In the genomic region with DNA sequence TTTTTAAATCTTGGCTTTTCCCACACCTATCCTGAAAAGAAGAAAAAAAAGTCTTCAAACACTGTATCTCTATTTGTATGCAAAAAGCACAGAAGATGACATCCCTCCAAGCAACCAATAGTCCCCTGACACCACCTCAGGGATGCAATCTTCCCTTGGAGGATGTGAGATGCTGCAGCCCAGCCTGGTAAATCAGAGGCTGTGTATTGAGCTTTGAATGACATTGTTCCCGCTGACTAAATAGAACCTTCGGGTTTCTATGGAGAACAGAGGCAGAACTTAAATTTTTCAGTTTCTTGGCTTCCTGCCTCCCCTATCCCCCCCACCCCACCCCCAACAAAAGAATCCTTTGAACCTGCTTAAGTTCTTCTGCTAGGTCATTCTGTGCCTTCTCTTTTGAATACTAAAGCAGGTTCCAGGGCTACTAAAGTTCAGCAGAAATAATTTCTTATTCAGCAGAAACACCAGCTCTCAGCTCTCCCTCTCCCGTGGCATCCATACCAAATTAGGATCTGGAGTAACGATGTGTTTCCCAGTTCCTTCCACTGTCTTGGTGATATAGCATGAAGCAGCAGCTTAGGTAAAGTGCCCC, we compare ENCODE assay signal across 26 mouse cellular contexts. TPM values are rescaled to one million over a fixed set of nuclear protein-coding genes. Genes with fewer than 3 reads are reported as not detected.
DNase-seq lines count a peak whose midpoint lies in the region; ATAC-seq and TF ChIP-seq lines count a peak whose summit lies in the region.
"Had no signal": no experiment of that assay in that cellular context is flagged by ENCODE, and none has a peak within 500 bp of the region (broad histone marks: within the 10 kb centered on the region; RNA-seq: fewer than 3 reads in every experiment).

No protein-coding gene starts in this region.

- WGBS in hindbrain, embryonic 16.5 days, result 30% methylated on average over 4 of the region's 4 CpGs
- 12% methylated on average over 4 of the region's 4 CpGs for WGBS in midbrain, embryonic 14.5 days

- H3K27me3 ChIP-seq in erythroblast, embryonic 14.5 days (ENCODE audit: control insufficient read depth), result no peaks in the 10 kb centered on the region
- no peaks in the 10 kb centered on the region for H3K27me3 ChIP-seq in hindbrain, embryonic 16.5 days (replicated peaks; ENCODE audit: control insufficient read depth, insufficient read depth, low read length)
- H3K27me3 ChIP-seq in midbrain, embryonic 14.5 days (ENCODE audit: control insufficient read depth, insufficient read depth, low read length), result no peaks in the 10 kb centered on the region
- H3K27me3 ChIP-seq: neural tube, embryonic 13.5 days had no signal

- intact Hi-C loops in left cerebral cortex, adult 2 months (cut with DNase I), result loop anchor here (5.0 kb wide), 1 partner anchor 91 kb away; no protein-coding TSS in a partner anchor
- intact Hi-C loops in left cerebral cortex, postnatal 36 days (cut with DNase I), result no loop called here

- H3K4me1 ChIP-seq in erythroblast, embryonic 14.5 days (ENCODE audit: control insufficient read depth), result peaks cover 73% of the 10 kb centered on the region
- peaks cover 18% of the 10 kb centered on the region for H3K4me1 ChIP-seq in hindbrain, embryonic 16.5 days (ENCODE audit: control insufficient read depth, insufficient read depth, low read depth, low read length)
- H3K4me1 ChIP-seq in midbrain, embryonic 14.5 days (ENCODE audit: control insufficient read depth, insufficient read depth, low read length), result peaks cover 24% of the 10 kb centered on the region

- TF ChIP-seq CTCF in left cerebral cortex, adult 2 months (IDR thresholded peaks at IDR 0.05), result no peak

- H3K4me2 ChIP-seq in hindbrain, embryonic 16.5 days (ENCODE audit: low read length), result no peak overlapping the region
- no peak overlapping the region for H3K4me2 ChIP-seq in midbrain, embryonic 14.5 days (ENCODE audit: low read length)
- H3K4me2 ChIP-seq: neural tube, embryonic 13.5 days had no signal

- DNase-seq in left cerebral cortex, adult 2 months (ENCODE audit: extremely low spot score in 1 of 2, low spot score in 2 of 2), result no peak
- DNase-seq in left cerebral cortex, postnatal 36 days (ENCODE audit: low spot score in 2 of 2), result no peak
- peak; percentile 61 for DNase-seq in midbrain, embryonic 14.5 days
- no peak for DNase-seq in adrenal gland, adult (ENCODE audit: inconsistent age in 2 of 2, low spot score in 1 of 2)
- no peak for DNase-seq in adrenal gland, postnatal 36 days
- DNase-seq: adrenal gland, adult 2 months; cerebellum, adult 11-12 months; cerebellum, postnatal 25 days; gastrocnemius, adult 2 months; kidney, adult 2 months; kidney, postnatal 36 days; lung, adult 18-20 months; lung, postnatal 36 days; right cerebral cortex, postnatal 4 days; thymus, postnatal 25 days had no signal

- H3K36me3 ChIP-seq in erythroblast, embryonic 14.5 days (ENCODE audit: control insufficient read depth), result peaks cover 37% of the 10 kb centered on the region
- no peaks in the 10 kb centered on the region for H3K36me3 ChIP-seq in hindbrain, embryonic 16.5 days (ENCODE audit: control insufficient read depth, insufficient read depth, low read length)
- peaks cover 44% of the 10 kb centered on the region for H3K36me3 ChIP-seq in midbrain, embryonic 14.5 days (ENCODE audit: control insufficient read depth, insufficient read depth, low read length)

- ATAC-seq in erythroblast, adult 5-6 weeks (replicated peaks; ENCODE audit: low FRiP score, poor library complexity, severe bottlenecking), result no peak
- peak; percentile 69 for ATAC-seq in hindbrain, embryonic 16.5 days
- ATAC-seq in midbrain, embryonic 14.5 days (ENCODE audit: low FRiP score, low TSS enrichment), result no peak
- ATAC-seq: CD4-positive, CD25-positive, alpha-beta regulatory T cell, adult 4 months had no signal

- H3K27ac ChIP-seq in left cerebral cortex, adult 2 months, result peak overlapping the region; percentile 42; the same call in 1 of the 2 replicates
- H3K27ac ChIP-seq in hindbrain, embryonic 16.5 days (ENCODE audit: low read depth, low read length), result no peak overlapping the region
- H3K27ac ChIP-seq in midbrain, embryonic 14.5 days (replicated peaks; ENCODE audit: low read depth, low read length), result 0 out of 2 replicates have a peak overlapping the region, but pooled peaks have one; percentile 37
- H3K27ac ChIP-seq: gastrocnemius, adult 2 months had no signal

- peak overlapping the region; percentile 81 for H3K4me3 ChIP-seq in erythroblast, embryonic 14.5 days (replicated peaks)
- H3K4me3 ChIP-seq in left cerebral cortex, adult 2 months, result no peak overlapping the region
- no peak overlapping the region for H3K4me3 ChIP-seq in hindbrain, embryonic 16.5 days (ENCODE audit: low read length)
- H3K4me3 ChIP-seq in midbrain, embryonic 14.5 days (replicated peaks; ENCODE audit: low read depth, low read length), result no peak overlapping the region
- H3K4me3 ChIP-seq: gastrocnemius, adult 2 months; neural tube, embryonic 13.5 days had no signal

- H3K9me3 ChIP-seq in erythroblast, embryonic 14.5 days (ENCODE audit: control insufficient read depth, low read length), result no peaks in the 10 kb centered on the region
- H3K9me3 ChIP-seq in hindbrain, embryonic 16.5 days (ENCODE audit: control insufficient read depth, low read length), result no peaks in the 10 kb centered on the region
- no peaks in the 10 kb centered on the region for H3K9me3 ChIP-seq in midbrain, embryonic 14.5 days (ENCODE audit: control insufficient read depth, low read length)
- H3K9me3 ChIP-seq: neural tube, embryonic 13.5 days had no signal

- no peak overlapping the region for H3K9ac ChIP-seq in hindbrain, embryonic 16.5 days (ENCODE audit: low read depth, low read length)
- H3K9ac ChIP-seq in midbrain, embryonic 14.5 days (replicated peaks; ENCODE audit: low read length), result no peak overlapping the region
- H3K9ac ChIP-seq: neural tube, embryonic 13.5 days had no signal

RNA-seq across cellular contexts. Expression of a gene that starts 24.3 kb away (rescaled TPM):
- not detected in 2 replicates for polyA plus RNA-seq in erythroblast, embryonic 14.5 days (2012)
- total RNA-seq in erythroblast, adult 5-6 weeks (2015; ENCODE audit: low replicate concordance), result not detected in 2 replicates
- not detected in 2 replicates for total RNA-seq in erythroblast, adult 5-6 weeks (2017; ENCODE audit: low replicate concordance)
- total RNA-seq in left cerebral cortex, adult 2 months (2021), result not detected
- not detected for total RNA-seq in left cerebral cortex, postnatal 36 days (2021)
- polyA plus RNA-seq in hindbrain, embryonic 16.5 days (2015; fragmentation: Nextera tagmentation; extraction: Ambion mirVana), result not detected in 2 replicates
- polyA plus RNA-seq in midbrain, embryonic 14.5 days (2014; fragmentation: Nextera tagmentation; extraction: Ambion mirVana), result not detected in 2 replicates
- not detected for total RNA-seq in adrenal gland, postnatal 36 days (2021)
- total RNA-seq: adrenal gland, adult 2 months; gastrocnemius, adult 2 months; granulocyte monocyte progenitor cell, adult 5-6 weeks; layer of hippocampus, postnatal 10 days; left cerebral cortex, postnatal 25 days; MEL had no signal
- polyA plus RNA-seq: adrenal gland, adult 2 months; CD4-positive, CD25-positive, alpha-beta regulatory T cell, adult 4 months; heart, embryonic 16.5 days; kidney, adult 2 months; neural tube, embryonic 13.5 days; testis, adult 2 months had no signal
